Mouse (Mus musculus): ENCODE data around the gene Rfc4.

DNA sequence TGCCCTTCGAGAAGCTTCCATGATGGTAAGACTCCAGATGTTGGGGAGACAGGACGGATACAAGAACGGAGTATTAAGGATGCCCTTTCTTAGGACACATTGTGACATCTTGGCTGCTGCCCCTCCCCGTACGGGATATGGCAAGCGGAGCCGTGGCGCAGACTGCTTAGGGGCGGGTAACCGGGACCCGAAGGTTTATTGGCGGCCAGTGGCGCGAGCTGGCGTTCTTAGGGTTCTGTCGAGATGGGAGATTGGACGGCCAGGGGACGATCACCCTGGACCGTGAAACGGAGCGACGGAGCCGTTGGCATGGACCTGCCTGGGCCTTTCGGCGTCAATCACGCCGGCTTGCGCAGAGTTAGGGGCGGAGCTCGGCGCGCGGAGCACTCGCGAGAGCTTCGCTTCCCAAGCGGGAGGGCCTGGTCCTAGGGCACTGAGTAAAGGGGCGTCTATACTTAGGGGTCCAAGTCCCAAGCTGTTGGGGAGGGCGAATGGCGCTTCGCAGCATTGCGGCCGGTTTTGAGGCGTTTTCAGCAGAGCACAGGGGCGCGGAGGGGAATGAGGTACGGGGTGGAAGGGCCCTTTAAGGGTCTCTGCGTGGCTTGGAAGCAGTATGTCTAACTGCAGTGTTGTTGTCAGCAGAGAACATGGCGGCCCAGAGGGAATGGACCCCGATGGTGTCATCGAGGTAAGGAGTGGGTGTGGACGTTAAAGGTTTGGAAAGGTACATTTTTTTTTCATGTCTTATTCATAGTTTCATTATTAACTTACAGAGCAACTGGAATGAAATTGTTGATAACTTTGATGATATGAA is 19.4 kb downstream of the Rfc4 start:
- TF ChIP-seq CTCF (conservative IDR thresholded peaks at IDR 0.05; ENCODE audit: insufficient read depth, insufficient read length, low read depth, low read length) (no peak), POLR2A (IDR thresholded peaks at IDR 0.05; ENCODE audit: low read depth, low read length) (peak; percentile 88)
